Mouse (Mus musculus): ENCODE results near the gene Pik3ap1. TPM values are rescaled to one million over a fixed set of nuclear protein-coding genes. Genes with fewer than 3 reads are reported as not detected.

Pik3ap1 gene
- polyA plus RNA-seq, 1 experiment from 2014 or later, result 1.6 TPM

- WGBS, result 92% methylated on average over 5 of the region's 5 CpGs
- Histone ChIP-seq H3K36me3 (peaks cover 38% of the 10 kb centered on the region), H3K27me3 (replicated peaks) (no peaks in the 10 kb centered on the region), H3K4me2 (no peak overlapping the region), H3K4me1 (no peaks in the 10 kb centered on the region), H3K9me3 (replicated peaks) (no peaks in the 10 kb centered on the region), H3K9ac (replicated peaks) (no peak overlapping the region), H3K4me3 (replicated peaks) (no peak overlapping the region), H3K27ac (replicated peaks) (no peak overlapping the region)
- ATAC-seq (ENCODE audit: low FRiP score), result no peak
These were observed 142.9 kb downstream of the Pik3ap1 start for GRCm38 (mm10) chr19:41241997-41242396.

- Histone ChIP-seq H3K27me3 (replicated peaks) (no peaks in the 10 kb centered on the region), H3K9ac (replicated peaks) (no peak overlapping the region), H3K4me2 (no peak overlapping the region), H3K9me3 (replicated peaks) (no peaks in the 10 kb centered on the region), H3K4me1 (no peaks in the 10 kb centered on the region), H3K4me3 (replicated peaks) (no peak overlapping the region), H3K27ac (replicated peaks) (no peak overlapping the region), H3K36me3 (peaks cover 50% of the 10 kb centered on the region)
- 91% methylated on average over 4 of the region's 4 CpGs for WGBS
- no peak for ATAC-seq (ENCODE audit: low FRiP score)
These were observed 151.2 kb downstream of the Pik3ap1 start for GRCm38 (mm10) chr19:41233698-41234097.

Other genes with a start within 250 kb of the Pik3ap1 start
- 1.9 and 2.2 TPM in 2 replicates for gene Tll2, start 178.3 kb downstream of the Pik3ap1 start, polyA plus RNA-seq (2015; fragmentation: Nextera tagmentation; extraction: Ambion mirVana)
- 86.2 and 100 TPM in 2 replicates for gene Tm9sf3, start 121.1 kb downstream of the Pik3ap1 start, polyA plus RNA-seq (2015; fragmentation: Nextera tagmentation; extraction: Ambion mirVana)
- gene Lcor, start 97.5 kb upstream of the Pik3ap1 start, polyA plus RNA-seq (2015; fragmentation: Nextera tagmentation; extraction: Ambion mirVana), result 12.4 and 13.8 TPM in 2 replicates
- gene Gm340, start 197.3 kb upstream of the Pik3ap1 start, polyA plus RNA-seq (2015; fragmentation: Nextera tagmentation; extraction: Ambion mirVana), result 1.8 TPM in 2 replicates

Measured in neural tube, embryonic 15.5 days (tissue).